Comparison of ENCODE assay signal across 20 mouse cellular contexts in the genomic region with DNA sequence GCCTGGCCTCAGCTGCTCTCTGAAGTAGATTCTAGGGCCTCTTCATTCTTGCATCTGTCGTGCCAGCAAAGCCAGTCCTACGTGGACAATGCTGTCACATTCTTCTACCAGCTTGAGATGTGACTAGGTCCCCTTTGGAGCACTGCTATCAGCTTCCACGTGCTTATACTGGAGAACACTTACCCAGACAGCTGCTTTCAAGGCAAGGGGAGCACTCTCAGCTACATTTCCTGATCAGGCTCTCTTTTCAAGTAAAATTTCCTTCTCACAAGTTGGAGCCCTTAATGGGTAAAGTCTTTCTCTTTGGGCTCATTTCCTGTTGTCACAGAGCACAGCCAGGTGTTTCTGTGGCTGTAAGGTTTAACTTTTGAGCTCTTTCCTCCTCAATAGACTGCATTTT. TPM values are rescaled to one million over a fixed set of nuclear protein-coding genes. Genes with fewer than 3 reads are reported as not detected.
A peak's percentile ranks its signal among the peaks of the same experiment; 100 is the strongest.
DNase-seq lines count a peak whose midpoint lies in the region; ATAC-seq and TF ChIP-seq lines count a peak whose summit lies in the region.
"Had no signal": no experiment of that assay in that cellular context is flagged by ENCODE, and none has a peak within 500 bp of the region (broad histone marks: within the 10 kb centered on the region; RNA-seq: fewer than 3 reads in every experiment).

No protein-coding gene starts in this region.

- ATAC-seq in megakaryocyte, adult 5-6 weeks (ENCODE audit: poor library complexity, severe bottlenecking), result no peak
- no peak for ATAC-seq in hindbrain, embryonic 14.5 days (ENCODE audit: low FRiP score)

- DNase-seq in heart, embryonic 10.5 days (ENCODE audit: low spot score), result no peak
- DNase-seq in heart, adult 11 months, result no peak
- DNase-seq in spleen, adult 2 months (ENCODE audit: low read depth in 1 of 2, low spot score in 2 of 2), result peak; percentile 16 to 46
- DNase-seq in spleen, postnatal 10 days (ENCODE audit: low spot score in 2 of 2), result no peak
- DNase-seq in splenic B cell, adult 2 months (ENCODE audit: low read depth, low spot score), result peak; percentile 22
- no peak for DNase-seq in retina, postnatal 1 day
- no peak for DNase-seq in hindbrain, embryonic 14.5 days (ENCODE audit: low spot score)
- DNase-seq: adrenal gland, adult 8-10 months; cerebellum, adult 2 months; gastrocnemius, postnatal 36 days; heart, postnatal 14 days; right cerebral cortex, postnatal 14 days had no signal

- 0 out of 2 replicates have a peak overlapping the region, but pooled peaks have one; percentile 37 for H3K27ac ChIP-seq in heart, embryonic 10.5 days
- peak overlapping the region; percentile 65 for H3K27ac ChIP-seq in spleen, adult 2 months (ENCODE audit: insufficient read depth, low read length)
- no peak overlapping the region for H3K27ac ChIP-seq in hindbrain, embryonic 14.5 days
- H3K27ac ChIP-seq: embryonic facial prominence, embryonic 13.5 days; left cerebral cortex, adult 2 months; limb, embryonic 12.5 days; liver, embryonic 14.5 days; midbrain, embryonic 12.5 days; stomach, embryonic 15.5 days had no signal

- no peaks in the 10 kb centered on the region for H3K27me3 ChIP-seq in heart, embryonic 10.5 days (ENCODE audit: insufficient read depth, poor library complexity, severe bottlenecking)
- H3K27me3 ChIP-seq in spleen, adult 2 months (ENCODE audit: control insufficient read depth, insufficient read depth, low read length), result no peaks in the 10 kb centered on the region
- H3K27me3 ChIP-seq in splenic B cell, adult 2 months (ENCODE audit: control insufficient read depth, insufficient read depth, low read length, poor library complexity, severe bottlenecking), result no peaks in the 10 kb centered on the region
- no peaks in the 10 kb centered on the region for H3K27me3 ChIP-seq in hindbrain, embryonic 14.5 days (ENCODE audit: control insufficient read depth, insufficient read depth, low read length)
- H3K27me3 ChIP-seq: embryonic facial prominence, embryonic 13.5 days; limb, embryonic 12.5 days; midbrain, embryonic 12.5 days; stomach, embryonic 15.5 days had no signal

- TF ChIP-seq POLR2A in spleen, adult 2 months (IDR thresholded peaks at IDR 0.05; ENCODE audit: low read depth, low read length), result no peak

- H3K4me1 ChIP-seq in heart, embryonic 10.5 days, result peaks cover 14% of the 10 kb centered on the region
- H3K4me1 ChIP-seq in spleen, adult 2 months (ENCODE audit: control insufficient read depth, insufficient read depth, insufficient read length), result peaks cover 10% of the 10 kb centered on the region; the same call in 1 of the 2 replicates
- no peaks in the 10 kb centered on the region for H3K4me1 ChIP-seq in hindbrain, embryonic 14.5 days (replicated peaks; ENCODE audit: control insufficient read depth, insufficient read depth, low read length)
- H3K4me1 ChIP-seq: midbrain, embryonic 12.5 days; stomach, embryonic 15.5 days had no signal

- WGBS in heart, embryonic 10.5 days, result 29% methylated on average over 3 of the region's 3 CpGs
- WGBS in spleen, adult 2 months, result 24% methylated on average over 3 of the region's 3 CpGs
- 73% methylated on average over 3 of the region's 3 CpGs for WGBS in hindbrain, embryonic 14.5 days

- peaks cover 16% of the 10 kb centered on the region for H3K36me3 ChIP-seq in heart, embryonic 10.5 days
- no peaks in the 10 kb centered on the region; the same call in 1 of the 2 replicates for H3K36me3 ChIP-seq in spleen, adult 2 months (ENCODE audit: control insufficient read depth, insufficient read depth, low read length)
- H3K36me3 ChIP-seq in splenic B cell, adult 2 months (ENCODE audit: control insufficient read depth, insufficient read depth, low read length, poor library complexity, severe bottlenecking), result 0 out of 2 replicates have a peak, but pooled peaks cover 1% of the 10 kb centered on the region
- peaks cover 4% of the 10 kb centered on the region; the same call in 1 of the 2 replicates for H3K36me3 ChIP-seq in hindbrain, embryonic 14.5 days (replicated peaks; ENCODE audit: control insufficient read depth, insufficient read depth)

- no peak overlapping the region for H3K4me3 ChIP-seq in heart, embryonic 10.5 days
- no peak overlapping the region; the same call in 1 of the 2 replicates for H3K4me3 ChIP-seq in spleen, adult 2 months (ENCODE audit: extremely low read depth, insufficient read depth, insufficient read length)
- no peak overlapping the region for H3K4me3 ChIP-seq in hindbrain, embryonic 14.5 days (replicated peaks; ENCODE audit: low read length)
- H3K4me3 ChIP-seq: embryonic facial prominence, embryonic 13.5 days; left cerebral cortex, adult 2 months; limb, embryonic 12.5 days; midbrain, embryonic 12.5 days; stomach, embryonic 15.5 days had no signal

- no peaks in the 10 kb centered on the region for H3K9me3 ChIP-seq in heart, embryonic 10.5 days
- no peaks in the 10 kb centered on the region for H3K9me3 ChIP-seq in hindbrain, embryonic 14.5 days (ENCODE audit: control insufficient read depth, low read length)
- H3K9me3 ChIP-seq: embryonic facial prominence, embryonic 13.5 days; G1E; limb, embryonic 12.5 days; midbrain, embryonic 12.5 days; stomach, embryonic 15.5 days had no signal

- no peak overlapping the region for H3K4me2 ChIP-seq in hindbrain, embryonic 14.5 days (replicated peaks)
- H3K4me2 ChIP-seq: embryonic facial prominence, embryonic 13.5 days; limb, embryonic 12.5 days; midbrain, embryonic 12.5 days; stomach, embryonic 15.5 days had no signal

- no peak for TF ChIP-seq CTCF in spleen, adult 2 months (IDR thresholded peaks at IDR 0.05; ENCODE audit: extremely low read depth, insufficient read depth, insufficient read length, insufficient replicate concordance)

- no peak overlapping the region for H3K9ac ChIP-seq in hindbrain, embryonic 14.5 days
- H3K9ac ChIP-seq: embryonic facial prominence, embryonic 13.5 days; limb, embryonic 12.5 days; liver, embryonic 14.5 days; midbrain, embryonic 12.5 days; stomach, embryonic 15.5 days had no signal

RNA-seq across cellular contexts. Expression of a gene that starts 55.8 kb away (rescaled TPM):
- 24.4 and 37.9 TPM in 2 replicates for polyA plus RNA-seq in heart, embryonic 10.5 days (2016; fragmentation: Nextera tagmentation; extraction: Ambion mirVana)
- 3.0 and 6.8 TPM in 2 replicates for polyA plus RNA-seq in spleen, adult 2 months (2012; rRNA removed)
- total RNA-seq in megakaryocyte, adult 5-6 weeks (2015), result 12.5 and 12.8 TPM in 2 replicates
- 7.0 and 9.1 TPM in 2 replicates for total RNA-seq in megakaryocyte, adult 5-6 weeks (2017)
- 21.2 and 26.6 TPM in 2 replicates for polyA plus RNA-seq in hindbrain, embryonic 14.5 days (2014; fragmentation: Nextera tagmentation; extraction: Ambion mirVana)

Comparison
In these comparisons a context has a peak if more than half of its experiments do, and no peak if none do; other contexts are left out.
1. DNase-seq: peak in spleen, adult 2 months (2 of 2) and splenic B cell, adult 2 months (single experiment); none in heart, embryonic 10.5 days (single experiment), heart, adult 11 months (single experiment), spleen, postnatal 10 days (0 of 2), retina, postnatal 1 day (single experiment) and hindbrain, embryonic 14.5 days (single experiment).